Mouse (Mus musculus): ENCODE measurements at regions not wholly inside any gene's neighbourhood (a gene's known extent, or its start where the extent isn't known, plus 50 kb on each side); places are given as distances from the start of the nearest gene placed in this dataset.
A peak's percentile ranks its signal among the peaks of the same experiment; 100 is the strongest.

- WGBS: 81% methylated on average over 3 of the region's 3 CpGs
- Histone ChIP-seq H3K36me3 (ENCODE audit: control insufficient read depth, insufficient read depth, low read length) (no peaks in the 10 kb centered on the region), H3K9ac (ENCODE audit: low read depth, low read length) (no peak overlapping the region), H3K4me1 (ENCODE audit: control insufficient read depth, insufficient read depth, low read length) (no peaks in the 10 kb centered on the region), H3K27me3 (ENCODE audit: control insufficient read depth, insufficient read depth, low read length) (no peaks in the 10 kb centered on the region), H3K79me2 (ENCODE audit: control insufficient read depth, insufficient read depth, low read length) (no peaks in the 10 kb centered on the region), H3K4me3 (ENCODE audit: insufficient read depth, low read depth, low read length) (no peak overlapping the region), H3K27ac (replicated peaks; ENCODE audit: insufficient read depth, low read depth, low read length) (no peak overlapping the region)
- TF ChIP-seq CTCF (IDR thresholded peaks at IDR 0.05; ENCODE audit: low read depth, low read length) (no peak), POLR2A (IDR thresholded peaks at IDR 0.05; ENCODE audit: extremely low read depth, insufficient read depth, low read length) (no peak)
- no peak for DNase-seq (ENCODE audit: extremely low read depth, low read depth, low spot score)
Observed at GRCm38 (mm10) chr17:31779466-31779865, 76.1 kb downstream of the Sik1 start.

GRCm38 (mm10) chr17:31782251-31782650, 73.4 kb downstream of the Sik1 start:
- Histone ChIP-seq H3K79me2 (ENCODE audit: control insufficient read depth, insufficient read depth, low read length) (no peaks in the 10 kb centered on the region), H3K27ac (replicated peaks; ENCODE audit: insufficient read depth, low read depth, low read length) (no peak overlapping the region), H3K9ac (ENCODE audit: low read depth, low read length) (no peak overlapping the region), H3K36me3 (ENCODE audit: control insufficient read depth, insufficient read depth, low read length) (no peaks in the 10 kb centered on the region), H3K27me3 (ENCODE audit: control insufficient read depth, insufficient read depth, low read length) (no peaks in the 10 kb centered on the region), H3K4me3 (ENCODE audit: insufficient read depth, low read depth, low read length) (no peak overlapping the region), H3K4me1 (ENCODE audit: control insufficient read depth, insufficient read depth, low read length) (no peaks in the 10 kb centered on the region)
- no peak for DNase-seq (ENCODE audit: extremely low read depth, low read depth, low spot score)
- TF ChIP-seq POLR2A (IDR thresholded peaks at IDR 0.05; ENCODE audit: extremely low read depth, insufficient read depth, low read length): no peak
- no peak for TF ChIP-seq CTCF (IDR thresholded peaks at IDR 0.05; ENCODE audit: low read depth, low read length)
- 90% methylated on average over 6 of the region's 6 CpGs for WGBS

- WGBS: 97% methylated on average over 5 of the region's 5 CpGs
- no peak for TF ChIP-seq CTCF (IDR thresholded peaks at IDR 0.05; ENCODE audit: low read depth, low read length)
- no peak for TF ChIP-seq POLR2A (IDR thresholded peaks at IDR 0.05; ENCODE audit: extremely low read depth, insufficient read depth, low read length)
- Histone ChIP-seq H3K27me3 (ENCODE audit: control insufficient read depth, insufficient read depth, low read length) (no peaks in the 10 kb centered on the region), H3K79me2 (ENCODE audit: control insufficient read depth, insufficient read depth, low read length) (no peaks in the 10 kb centered on the region), H3K9ac (ENCODE audit: low read depth, low read length) (no peak overlapping the region), H3K4me3 (ENCODE audit: insufficient read depth, low read depth, low read length) (no peak overlapping the region), H3K4me1 (ENCODE audit: control insufficient read depth, insufficient read depth, low read length) (peaks cover 2% of the 10 kb centered on the region; the same call in 1 of the 2 replicates), H3K36me3 (ENCODE audit: control insufficient read depth, insufficient read depth, low read length) (no peaks in the 10 kb centered on the region), H3K27ac (replicated peaks; ENCODE audit: insufficient read depth, low read depth, low read length) (no peak overlapping the region)
- DNase-seq (ENCODE audit: extremely low read depth, low read depth, low spot score): no peak
Observed at GRCm38 (mm10) chr17:31783071-31783470, 72.5 kb downstream of the Sik1 start.

- H3K27me3 ChIP-seq (ENCODE audit: control insufficient read depth, insufficient read depth, low read length): no peaks in the 10 kb centered on the region
- no peaks in the 10 kb centered on the region for H3K79me2 ChIP-seq (ENCODE audit: control insufficient read depth, insufficient read depth, low read length)
- peaks cover 13% of the 10 kb centered on the region for H3K4me1 ChIP-seq (ENCODE audit: control insufficient read depth, insufficient read depth, low read length)
- TF ChIP-seq POLR2A (IDR thresholded peaks at IDR 0.05; ENCODE audit: extremely low read depth, insufficient read depth, low read length) (no peak), CTCF (IDR thresholded peaks at IDR 0.05; ENCODE audit: low read depth, low read length) (no peak)
- no peak overlapping the region for H3K9ac ChIP-seq (ENCODE audit: low read depth, low read length)
- H3K36me3 ChIP-seq (ENCODE audit: control insufficient read depth, insufficient read depth, low read length): no peaks in the 10 kb centered on the region
- H3K4me3 ChIP-seq (ENCODE audit: insufficient read depth, low read depth, low read length): no peak overlapping the region
- 39% methylated on average over 3 of the region's 3 CpGs for WGBS
- H3K27ac ChIP-seq (replicated peaks; ENCODE audit: insufficient read depth, low read depth, low read length): no peak overlapping the region
- DNase-seq (ENCODE audit: extremely low read depth, low read depth, low spot score): peak; percentile 97
Observed at GRCm38 (mm10) chr17:31788316-31788715, 67.3 kb downstream of the Sik1 start.

GRCm38 (mm10) chr17:31789068-31789583, 66.5 kb downstream of the Sik1 start:
- H3K79me2 ChIP-seq (ENCODE audit: control insufficient read depth, insufficient read depth, low read length): no peaks in the 10 kb centered on the region
- peaks cover 18% of the 10 kb centered on the region for H3K4me1 ChIP-seq (ENCODE audit: control insufficient read depth, insufficient read depth, low read length)
- DNase-seq (ENCODE audit: extremely low read depth, low read depth, low spot score): peak; percentile 28
- TF ChIP-seq POLR2A (IDR thresholded peaks at IDR 0.05; ENCODE audit: extremely low read depth, insufficient read depth, low read length): no peak
- TF ChIP-seq CTCF (IDR thresholded peaks at IDR 0.05; ENCODE audit: low read depth, low read length): no peak
- H3K4me3 ChIP-seq (ENCODE audit: insufficient read depth, low read depth, low read length): no peak overlapping the region
- no peak overlapping the region for H3K27ac ChIP-seq (replicated peaks; ENCODE audit: insufficient read depth, low read depth, low read length)
- 77% methylated on average over 9 of the region's 9 CpGs for WGBS
- no peak overlapping the region for H3K9ac ChIP-seq (ENCODE audit: low read depth, low read length)
- no peaks in the 10 kb centered on the region for H3K27me3 ChIP-seq (ENCODE audit: control insufficient read depth, insufficient read depth, low read length)
- no peaks in the 10 kb centered on the region for H3K36me3 ChIP-seq (ENCODE audit: control insufficient read depth, insufficient read depth, low read length)

- 86% methylated on average over 5 of the region's 5 CpGs for WGBS
- TF ChIP-seq CTCF (IDR thresholded peaks at IDR 0.05; ENCODE audit: low read depth, low read length) (no peak), POLR2A (IDR thresholded peaks at IDR 0.05; ENCODE audit: extremely low read depth, insufficient read depth, low read length) (no peak)
- no peak for DNase-seq (ENCODE audit: extremely low read depth, low read depth, low spot score)
Observed at GRCm38 (mm10) chr17:31789906-31790279, 65.7 kb downstream of the Sik1 start.

More at GRCm38 (mm10) chr17:31789906-31790279, 65.7 kb downstream of the Sik1 start:
- no peak overlapping the region for H3K4me3 ChIP-seq (ENCODE audit: insufficient read depth, low read depth, low read length)
- H3K4me1 ChIP-seq (ENCODE audit: control insufficient read depth, insufficient read depth, low read length): peaks cover 18% of the 10 kb centered on the region
- no peaks in the 10 kb centered on the region for H3K27me3 ChIP-seq (ENCODE audit: control insufficient read depth, insufficient read depth, low read length)
- no peak overlapping the region for H3K27ac ChIP-seq (replicated peaks; ENCODE audit: insufficient read depth, low read depth, low read length)
- no peaks in the 10 kb centered on the region for H3K36me3 ChIP-seq (ENCODE audit: control insufficient read depth, insufficient read depth, low read length)
- no peaks in the 10 kb centered on the region for H3K79me2 ChIP-seq (ENCODE audit: control insufficient read depth, insufficient read depth, low read length)
- no peak overlapping the region for H3K9ac ChIP-seq (ENCODE audit: low read depth, low read length)

Data from liver, adult 2 months (tissue).